Mouse (Mus musculus) right cerebral cortex, postnatal 36 days (tissue): ENCODE data around the gene Mucl3.

ENCODE experiments used
- DNase-seq, 2 experiments: peaks; one replicate each; pipeline ENCODE4 v3.0.0; 2022; ENCODE audit warnings: low spot score in 2 of 2, mixed read lengths in 1 of 2

Gene Mucl3

DNA sequence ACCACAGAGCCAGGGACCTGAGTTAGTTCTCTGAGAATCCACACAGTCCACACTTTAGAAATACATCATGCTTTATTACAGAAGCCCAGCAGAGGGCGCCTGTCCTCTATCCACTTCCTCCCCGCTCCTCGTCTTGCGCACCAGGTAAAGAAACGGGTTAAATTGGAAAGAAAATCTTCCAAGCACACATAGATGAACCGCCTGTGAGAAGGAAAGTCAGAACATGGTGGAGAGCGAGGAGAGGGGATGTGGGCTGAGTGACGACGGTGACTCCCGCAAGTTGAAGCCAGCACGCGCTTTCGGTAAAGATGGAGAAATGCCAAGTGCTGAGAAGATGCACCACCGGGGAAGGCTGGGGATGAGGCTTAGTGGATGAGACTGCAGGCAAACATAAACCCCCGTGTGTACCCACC is 7.8 kb downstream of the Mucl3 start:
- peak; percentile 66 to 81 for DNase-seq

DNA sequence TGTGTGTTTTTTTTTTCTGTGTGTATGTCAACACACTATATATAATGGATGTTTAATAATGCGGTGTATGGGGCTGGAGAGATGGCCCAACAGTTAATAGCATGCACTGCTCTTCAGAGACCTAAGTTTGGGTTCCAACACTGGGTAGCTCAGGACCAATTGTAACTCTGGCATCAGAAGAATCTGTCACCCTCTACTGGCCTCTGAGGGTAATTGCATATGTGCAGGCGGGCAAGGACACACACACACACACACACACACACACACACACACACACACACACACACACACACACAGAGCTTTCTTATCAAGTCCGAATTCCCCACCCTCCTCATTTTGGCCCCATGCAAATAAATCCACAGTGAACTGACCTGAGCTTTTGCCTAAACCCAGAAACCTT is 8.3 kb downstream of the Mucl3 start:
- no peak for DNase-seq

GRCm38 (mm10) chr17:35633992-35634391 is 9.5 kb downstream of the Mucl3 start:
- DNase-seq: peak; percentile 46 to 72

- no peak for DNase-seq
These were observed 17.0 kb downstream of the Mucl3 start, which contains the start of gene Gm9573 for GRCm38 (mm10) chr17:35626537-35626936. TSS of gene Gm9573 (minus strand) at chr17:35626637.

GRCm38 (mm10) chr17:35617127-35617526 is 26.4 kb downstream of the Mucl3 start:
- DNase-seq: no peak

- no peak for DNase-seq
These were observed 41.6 kb downstream of the Mucl3 start for GRCm38 (mm10) chr17:35601736-35602354.

DNA sequence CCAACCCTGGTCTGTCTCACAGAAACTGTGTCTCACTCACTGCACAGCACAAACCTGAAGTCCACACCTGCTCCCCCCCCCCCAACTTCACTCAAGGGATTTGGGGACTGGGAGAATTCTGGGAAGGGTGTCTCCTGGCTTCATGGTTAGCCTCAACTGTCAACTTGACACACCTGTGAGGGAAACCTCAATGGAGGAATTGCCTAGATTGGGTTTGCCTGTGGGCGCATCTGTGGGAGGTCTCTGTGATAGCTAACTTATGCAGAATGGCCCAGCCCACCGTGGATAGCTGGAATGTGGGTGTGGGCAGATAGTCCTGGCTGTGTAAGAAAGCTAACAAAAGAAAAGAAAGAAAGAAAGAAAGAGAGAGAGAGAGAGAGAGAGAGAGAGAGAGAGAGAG is 42.2 kb downstream of the Mucl3 start, which contains the start of gene Sfta2:
Gene Sfta2 (plus strand): TSS at position 301 of the 400 bp plus-strand sequence.
- DNase-seq: no peak

GRCm38 (mm10) chr17:35597399-35597798 is 46.1 kb downstream of the Mucl3 start:
- no peak for DNase-seq

GRCm38 (mm10) chr17:35594456-35594855 is 49.0 kb downstream of the Mucl3 start:
- DNase-seq: no peak

GRCm38 (mm10) chr17:35593786-35594185 is 49.7 kb downstream of the Mucl3 start:
- DNase-seq: no peak

GRCm38 (mm10) chr17:35592131-35592530 is 51.4 kb downstream of the Mucl3 start:
- no peak for DNase-seq

DNA sequence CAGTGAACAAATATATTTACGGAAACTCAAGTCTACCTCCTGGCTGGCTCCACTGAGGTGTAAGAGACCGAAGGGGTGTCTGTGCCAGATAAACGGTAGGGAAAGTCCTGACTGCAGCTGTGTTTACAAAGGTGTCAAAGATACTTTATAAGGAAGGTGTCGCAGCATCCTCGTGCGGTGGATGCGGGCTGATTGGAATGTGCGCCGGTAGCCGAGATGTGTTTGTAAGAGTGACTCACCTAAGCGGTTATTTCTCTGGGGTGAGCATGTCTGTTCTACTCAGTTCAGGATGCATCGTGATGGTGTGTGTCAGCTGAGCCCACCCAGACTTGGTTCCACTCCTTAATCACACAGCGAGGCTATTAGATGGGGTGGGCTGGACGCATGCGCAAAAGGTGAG is 51.8 kb downstream of the Mucl3 start:
- no peak for DNase-seq

GRCm38 (mm10) chr17:35591219-35591578 is 52.3 kb downstream of the Mucl3 start:
- no peak for DNase-seq

DNA sequence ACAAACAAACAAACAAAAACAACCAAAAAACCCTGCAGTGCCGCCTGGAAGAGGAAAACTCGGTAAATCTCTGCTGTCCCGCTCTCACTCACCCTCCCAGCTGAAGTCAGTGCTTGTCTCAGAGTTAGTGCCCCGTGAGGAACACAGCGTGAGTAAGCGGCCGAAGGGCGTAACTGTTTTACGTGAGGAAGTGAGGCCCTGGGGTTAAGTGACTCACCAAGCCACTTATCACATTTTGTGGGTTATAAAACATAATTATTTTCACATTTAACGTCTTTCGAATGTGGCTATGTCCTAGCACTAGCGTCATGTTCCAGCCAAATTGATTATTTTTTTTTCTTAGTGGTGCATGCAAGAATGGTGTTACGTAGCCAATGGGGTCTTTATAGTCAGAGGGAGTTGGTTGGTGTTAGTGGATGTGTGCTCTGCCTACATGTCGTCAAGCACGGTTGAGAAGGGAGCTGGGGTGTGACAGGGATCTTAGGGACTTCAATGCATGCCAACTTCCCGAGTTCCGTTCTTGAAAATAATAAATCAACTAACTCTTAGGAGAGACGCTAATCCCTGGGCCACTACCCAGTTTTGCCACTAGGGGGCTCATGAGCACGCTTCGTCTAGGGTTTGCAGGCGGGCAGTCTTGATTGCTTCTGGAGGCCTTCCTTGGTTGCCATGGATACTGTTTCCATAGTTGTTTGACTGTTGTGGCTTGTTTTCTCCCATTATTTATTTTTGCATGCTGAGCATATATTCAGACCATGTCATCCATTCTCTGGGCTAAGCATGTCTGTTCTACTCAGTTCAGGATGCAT is 52.9 kb downstream of the Mucl3 start:
- DNase-seq: peak; percentile 57 to 64

GRCm38 (mm10) chr17:35588387-35588786 is 55.1 kb downstream of the Mucl3 start:
- DNase-seq: no peak

DNA sequence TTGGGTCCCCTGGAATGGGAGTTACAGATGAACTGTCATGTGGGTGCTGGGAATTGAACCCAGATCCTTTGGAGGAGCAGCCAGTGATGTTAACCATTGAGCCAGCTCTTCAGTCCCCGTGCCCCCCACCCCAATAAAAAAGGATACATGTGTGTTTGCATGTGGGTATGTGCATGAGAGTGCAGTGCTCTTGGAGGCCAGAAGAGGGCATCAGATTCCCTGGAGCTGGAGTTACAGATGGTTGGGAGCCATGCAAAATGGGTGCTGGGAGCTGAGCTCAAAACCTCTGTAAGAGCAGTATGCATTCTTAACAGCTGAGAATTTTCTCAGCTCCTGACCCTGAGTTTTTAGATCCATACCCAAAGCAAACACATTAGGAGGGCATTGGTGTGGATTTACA is 56.2 kb downstream of the Mucl3 start:
- DNase-seq: no peak
